Mouse (Mus musculus) thymus, postnatal 36 days (tissue): Measurements from ENCODE around the gene Tmem108.

Source experiments
- DNase-seq, 2 experiments: peaks; one replicate each; pipeline ENCODE4 v3.0.0; 2022; ENCODE audit warnings: mixed read lengths in 2 of 2

Gene Tmem108

GRCm38 (mm10) chr9:103761647-103762084, at the start of gene Tmem108:
Gene Tmem108 (minus strand): TSS chr9:103761837.
- DNase-seq: peak; percentile 68 to 78

GRCm38 (mm10) chr9:103789029-103789428, 27.4 kb upstream of the Tmem108 start:
- no peak for DNase-seq

GRCm38 (mm10) chr9:103784156-103784555, 22.5 kb upstream of the Tmem108 start:
- DNase-seq: no peak

- no peak for DNase-seq
Observed at GRCm38 (mm10) chr9:103783276-103783675, 21.6 kb upstream of the Tmem108 start.

GRCm38 (mm10) chr9:103782306-103782705, 20.7 kb upstream of the Tmem108 start:
- no peak for DNase-seq

GRCm38 (mm10) chr9:103781407-103781806, 19.8 kb upstream of the Tmem108 start:
- DNase-seq: no peak

GRCm38 (mm10) chr9:103780598-103780997, 19.0 kb upstream of the Tmem108 start:
- no peak for DNase-seq

- DNase-seq: no peak
Observed at GRCm38 (mm10) chr9:103778185-103778584, 16.5 kb upstream of the Tmem108 start.

GRCm38 (mm10) chr9:103761151-103761571, 476 bp downstream of the Tmem108 start:
- no peak for DNase-seq

- DNase-seq: no peak
Observed at GRCm38 (mm10) chr9:103760356-103760755, 1.3 kb downstream of the Tmem108 start.

- no peak for DNase-seq
Observed at GRCm38 (mm10) chr9:103759829-103760228, 1.8 kb downstream of the Tmem108 start.

- peak; percentile 48 to 55 for DNase-seq
Observed at GRCm38 (mm10) chr9:103758930-103759695, 2.5 kb downstream of the Tmem108 start.

- DNase-seq: no peak
Observed at GRCm38 (mm10) chr9:103758246-103758645, 3.4 kb downstream of the Tmem108 start.

GRCm38 (mm10) chr9:103752618-103753017, 9.0 kb downstream of the Tmem108 start:
- DNase-seq: no peak

GRCm38 (mm10) chr9:103751568-103751967, 10.1 kb downstream of the Tmem108 start:
- no peak for DNase-seq

- no peak for DNase-seq
Observed at GRCm38 (mm10) chr9:103750491-103750890, 11.1 kb downstream of the Tmem108 start.

- DNase-seq: no peak
Observed at GRCm38 (mm10) chr9:103746598-103746997, 15.0 kb downstream of the Tmem108 start.

GRCm38 (mm10) chr9:103740145-103740544, 21.5 kb downstream of the Tmem108 start:
- peak in 1 of 2 experiments; percentile 9 for DNase-seq

- DNase-seq: no peak
Observed at GRCm38 (mm10) chr9:103739062-103739461, 22.6 kb downstream of the Tmem108 start.

- DNase-seq: no peak
Observed at GRCm38 (mm10) chr9:103729716-103730115, 31.9 kb downstream of the Tmem108 start.

GRCm38 (mm10) chr9:103726751-103727462, 34.7 kb downstream of the Tmem108 start:
- DNase-seq: no peak

GRCm38 (mm10) chr9:103725497-103725896, 36.1 kb downstream of the Tmem108 start:
- DNase-seq: no peak

- no peak for DNase-seq
Observed at GRCm38 (mm10) chr9:103721486-103721885, 40.2 kb downstream of the Tmem108 start.

- DNase-seq: no peak
Observed at GRCm38 (mm10) chr9:103721081-103721480, 40.6 kb downstream of the Tmem108 start.
